Comparison of ENCODE assay signal across 13 mouse cellular contexts in the genomic region with DNA sequence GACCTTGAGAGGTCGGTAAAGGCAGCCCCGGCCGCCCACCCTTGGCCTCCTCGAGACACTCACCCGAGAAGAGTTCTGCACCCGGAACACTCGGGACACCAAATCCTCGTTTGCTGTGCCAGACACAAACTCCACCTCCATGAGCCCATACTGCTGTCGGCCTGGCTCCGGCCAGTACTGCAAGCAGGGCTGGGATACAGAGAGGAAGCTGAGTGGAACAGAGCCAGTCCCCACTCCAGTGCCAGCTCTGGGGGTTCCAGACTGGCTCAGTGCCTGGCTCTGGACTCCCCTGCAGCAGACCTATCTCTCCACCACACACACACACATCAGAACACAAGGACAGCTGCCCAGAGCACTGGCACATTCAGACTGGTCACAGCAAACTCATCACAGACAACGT.
DNase-seq lines count a peak whose midpoint lies in the region; ATAC-seq and TF ChIP-seq lines count a peak whose summit lies in the region.
"Had no signal": no experiment of that assay in that cellular context is flagged by ENCODE, and none has a peak within 500 bp of the region (broad histone marks: within the 10 kb centered on the region; RNA-seq: fewer than 3 reads in every experiment).

No protein-coding gene starts in this region.

- no peak overlapping the region for H3K4me2 ChIP-seq in hindbrain, embryonic 16.5 days (ENCODE audit: low read length)
- no peak overlapping the region for H3K4me2 ChIP-seq in hindbrain, embryonic 12.5 days (replicated peaks)
- no peak overlapping the region for H3K4me2 ChIP-seq in stomach, postnatal 0 days (replicated peaks; ENCODE audit: low read depth)
- H3K4me2 ChIP-seq: embryonic facial prominence, embryonic 15.5 days; liver, embryonic 13.5 days; midbrain, embryonic 15.5 days had no signal

- TF ChIP-seq CTCF in stomach, postnatal 0 days (IDR thresholded peaks at IDR 0.05; ENCODE audit: low read depth): no peak

- no peak overlapping the region for H3K4me3 ChIP-seq in hindbrain, embryonic 16.5 days (ENCODE audit: low read length)
- no peak overlapping the region for H3K4me3 ChIP-seq in hindbrain, embryonic 12.5 days
- no peak overlapping the region for H3K4me3 ChIP-seq in stomach, postnatal 0 days (ENCODE audit: low read depth, low read length)
- H3K4me3 ChIP-seq: embryonic facial prominence, embryonic 15.5 days; liver, embryonic 13.5 days; midbrain, embryonic 15.5 days had no signal

- no peaks in the 10 kb centered on the region for H3K9me3 ChIP-seq in hindbrain, embryonic 16.5 days (ENCODE audit: control insufficient read depth, low read length)
- no peaks in the 10 kb centered on the region for H3K9me3 ChIP-seq in hindbrain, embryonic 12.5 days (replicated peaks)
- H3K9me3 ChIP-seq in stomach, postnatal 0 days (ENCODE audit: control insufficient read depth, low read length): no peaks in the 10 kb centered on the region
- H3K9me3 ChIP-seq: embryonic facial prominence, embryonic 15.5 days; liver, embryonic 13.5 days; midbrain, embryonic 15.5 days had no signal

- H3K27me3 ChIP-seq in hindbrain, embryonic 16.5 days (replicated peaks; ENCODE audit: control insufficient read depth, insufficient read depth, low read length): no peaks in the 10 kb centered on the region
- no peaks in the 10 kb centered on the region for H3K27me3 ChIP-seq in hindbrain, embryonic 12.5 days
- no peaks in the 10 kb centered on the region for H3K27me3 ChIP-seq in stomach, postnatal 0 days (ENCODE audit: control insufficient read depth, insufficient read depth, low read length)
- H3K27me3 ChIP-seq: embryonic facial prominence, embryonic 15.5 days; liver, embryonic 13.5 days; midbrain, embryonic 15.5 days had no signal

- DNase-seq in cerebellum, postnatal 14 days: peak; percentile 79 to 81
- DNase-seq in cerebellum, postnatal 36 days: no peak
- DNase-seq in urinary bladder, postnatal 14 days (ENCODE audit: low spot score): peak; percentile 28
- no peak for DNase-seq in urinary bladder, adult 18-20 months (ENCODE audit: low spot score in 2 of 2)
- no peak for DNase-seq in stomach, postnatal 0 days (ENCODE audit: low spot score)
- DNase-seq: cerebellum, adult 2 months; liver, embryonic 13.5 days; thymus, postnatal 36 days had no signal

- no peaks in the 10 kb centered on the region for H3K4me1 ChIP-seq in hindbrain, embryonic 16.5 days (ENCODE audit: control insufficient read depth, insufficient read depth, low read depth, low read length)
- H3K4me1 ChIP-seq in hindbrain, embryonic 12.5 days: no peaks in the 10 kb centered on the region
- no peaks in the 10 kb centered on the region for H3K4me1 ChIP-seq in stomach, postnatal 0 days (replicated peaks; ENCODE audit: control insufficient read depth, insufficient read depth)
- H3K4me1 ChIP-seq: embryonic facial prominence, embryonic 15.5 days; liver, embryonic 13.5 days; midbrain, embryonic 15.5 days had no signal

- TF ChIP-seq EP300 in stomach, postnatal 0 days (optimal IDR thresholded peaks at IDR 0.05): no peak

- H3K9ac ChIP-seq in hindbrain, embryonic 16.5 days (ENCODE audit: low read depth, low read length): no peak overlapping the region
- H3K9ac ChIP-seq in hindbrain, embryonic 12.5 days: no peak overlapping the region
- H3K9ac ChIP-seq in stomach, postnatal 0 days (ENCODE audit: low read length): no peak overlapping the region
- H3K9ac ChIP-seq: embryonic facial prominence, embryonic 15.5 days; liver, embryonic 13.5 days; midbrain, embryonic 15.5 days had no signal

- 69% methylated on average over 11 of the region's 11 CpGs for WGBS in hindbrain, embryonic 16.5 days
- WGBS in hindbrain, embryonic 12.5 days: 80% methylated on average over 11 of the region's 11 CpGs
- WGBS in stomach, postnatal 0 days: 55% methylated on average over 11 of the region's 11 CpGs

- peak; percentile 81 for ATAC-seq in hindbrain, embryonic 16.5 days
- no peak for ATAC-seq in hindbrain, embryonic 12.5 days (ENCODE audit: low FRiP score)
- ATAC-seq in stomach, postnatal 0 days (ENCODE audit: low FRiP score, low TSS enrichment): 0 out of 2 replicates have a peak, but pooled peaks have one; percentile 34
- ATAC-seq in erythroid progenitor cell, adult 5-6 weeks (replicated peaks; ENCODE audit: low FRiP score, poor library complexity, severe bottlenecking): no peak
- ATAC-seq: midbrain, embryonic 15.5 days had no signal

- no peaks in the 10 kb centered on the region for H3K36me3 ChIP-seq in hindbrain, embryonic 16.5 days (ENCODE audit: control insufficient read depth, insufficient read depth, low read length)
- 0 out of 2 replicates have a peak, but pooled peaks cover 9% of the 10 kb centered on the region for H3K36me3 ChIP-seq in hindbrain, embryonic 12.5 days
- H3K36me3 ChIP-seq in stomach, postnatal 0 days (ENCODE audit: control insufficient read depth, insufficient read depth, low read length): no peaks in the 10 kb centered on the region
- H3K36me3 ChIP-seq: liver, embryonic 13.5 days; midbrain, embryonic 15.5 days had no signal

- no peak overlapping the region for H3K27ac ChIP-seq in hindbrain, embryonic 16.5 days (ENCODE audit: low read depth, low read length)
- H3K27ac ChIP-seq in hindbrain, embryonic 12.5 days: no peak overlapping the region
- no peak overlapping the region for H3K27ac ChIP-seq in stomach, postnatal 0 days (replicated peaks)
- H3K27ac ChIP-seq: embryonic facial prominence, embryonic 15.5 days; liver, embryonic 13.5 days; midbrain, embryonic 15.5 days had no signal

Comparison
In these comparisons a context has a peak if more than half of its experiments do, and no peak if none do; other contexts are left out.
1. DNase-seq: peak in cerebellum, postnatal 14 days (2 of 2) and urinary bladder, postnatal 14 days (single experiment); none in cerebellum, postnatal 36 days (0 of 2), urinary bladder, adult 18-20 months (0 of 2) and stomach, postnatal 0 days (single experiment).
2. ATAC-seq: peak in hindbrain, embryonic 16.5 days (single experiment) and stomach, postnatal 0 days (single experiment); none in hindbrain, embryonic 12.5 days (single experiment) and erythroid progenitor cell, adult 5-6 weeks (single experiment).